Mouse (Mus musculus): Measurements from ENCODE around the gene Trim62.

DNA sequence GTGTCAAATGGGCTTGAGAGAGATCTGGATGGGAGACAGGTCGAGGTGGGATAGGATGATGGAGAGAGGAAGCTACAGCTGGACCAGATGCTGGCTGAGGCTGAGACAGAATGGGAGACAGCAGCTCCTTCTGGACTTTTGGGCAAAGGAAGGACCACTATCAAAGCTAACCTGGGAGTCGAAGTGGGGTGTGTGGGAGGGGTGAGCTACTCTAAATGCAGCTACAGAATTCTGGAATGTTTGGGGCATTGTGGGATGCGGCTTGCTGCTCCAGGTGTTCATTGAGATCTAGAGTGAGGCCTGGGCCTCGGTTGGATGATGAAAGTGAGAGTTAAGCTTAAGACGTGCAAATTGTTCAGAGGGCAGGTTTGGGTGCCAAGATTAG lies 1.3 kb downstream of the Trim62 start:
- TF ChIP-seq CTCF (IDR thresholded peaks at IDR 0.05; ENCODE audit: borderline replicate concordance, extremely low read depth, insufficient read depth, insufficient read length) (no peak), POLR2A (IDR thresholded peaks at IDR 0.05; ENCODE audit: borderline replicate concordance, extremely low read depth, insufficient read depth, insufficient read length, poor library complexity, severe bottlenecking) (no peak)

Data from brain, embryonic 14.5 days (tissue).